Mouse (Mus musculus): ENCODE measurements around the gene Prom2. TPM values are rescaled to one million over a fixed set of nuclear protein-coding genes. Genes with fewer than 3 reads are reported as not detected.

Gene Prom2
- polyA plus RNA-seq, 1 experiment from 2014 or later = 2.0 TPM

DNA sequence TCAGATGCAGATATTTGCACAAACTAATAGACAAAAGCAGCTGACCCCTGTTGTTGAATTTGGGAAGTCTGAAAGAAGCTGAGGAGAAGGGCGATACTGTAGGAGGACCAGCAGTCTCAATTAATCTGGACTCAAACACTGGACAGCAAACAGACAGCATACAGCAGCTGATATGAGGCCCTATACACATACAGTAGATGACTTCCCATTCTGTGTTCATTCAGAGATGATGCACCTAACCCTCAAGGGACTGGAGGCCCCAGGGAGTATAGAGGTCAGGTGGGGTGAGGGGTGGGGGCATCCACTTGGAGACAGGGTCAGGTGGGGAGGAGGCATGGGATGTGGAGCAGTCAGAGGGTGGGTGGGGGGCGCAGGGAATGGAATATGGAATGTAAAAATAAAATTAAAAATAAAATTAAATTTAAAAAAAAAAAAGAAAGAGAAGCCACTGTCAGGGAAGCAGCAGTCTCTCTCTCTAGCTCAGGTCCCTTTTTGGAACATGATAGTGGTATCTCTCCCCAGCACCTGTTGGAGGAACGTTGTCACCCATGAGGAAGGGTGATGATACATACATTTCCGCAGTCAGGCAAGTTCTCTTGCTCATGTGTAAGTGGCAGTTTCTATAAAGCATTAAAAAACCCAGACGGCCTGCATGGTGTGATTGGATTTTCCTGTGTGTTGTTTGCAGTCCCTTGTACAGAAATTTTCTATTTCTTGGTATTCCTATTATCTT, 7.2 kb upstream of the Prom2 start:
- Histone ChIP-seq H3K4me1 (no peaks in the 10 kb centered on the region), H3K27me3 (peaks cover 1% of the 10 kb centered on the region), H3K4me2 (no peak overlapping the region), H3K27ac (no peak overlapping the region), H3K9me3 (replicated peaks) (no peaks in the 10 kb centered on the region), H3K4me3 (replicated peaks) (no peak overlapping the region), H3K36me3 (no peaks in the 10 kb centered on the region), H3K9ac (no peak overlapping the region)
- 80% methylated on average over 5 of the region's 5 CpGs for WGBS
- ATAC-seq (replicated peaks; ENCODE audit: low FRiP score) = no peak

DNA sequence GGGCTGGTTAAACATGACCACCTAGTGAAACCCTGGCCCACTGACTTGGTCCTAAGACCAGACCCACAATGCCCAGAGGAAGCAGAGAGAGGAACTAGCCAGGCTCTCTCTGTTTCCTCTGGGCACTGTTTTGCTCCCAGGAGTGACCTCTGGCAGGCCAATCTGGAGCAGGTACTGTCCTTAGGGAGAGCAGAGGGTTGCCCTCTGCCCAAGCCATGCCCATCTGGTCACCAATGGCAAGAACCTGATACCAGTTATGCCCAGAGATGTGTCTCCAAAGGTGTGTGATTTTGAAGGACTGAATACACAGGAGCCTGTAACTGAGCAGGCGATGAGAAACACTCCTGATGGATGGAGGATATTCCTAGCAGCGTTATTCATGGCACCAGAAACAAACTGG, 430 bp upstream of the Prom2 start:
- Histone ChIP-seq H3K36me3 (no peaks in the 10 kb centered on the region), H3K9ac (no peak overlapping the region), H3K9me3 (replicated peaks) (no peaks in the 10 kb centered on the region), H3K27ac (no peak overlapping the region), H3K4me3 (replicated peaks) (no peak overlapping the region), H3K4me2 (no peak overlapping the region), H3K4me1 (peaks cover 8% of the 10 kb centered on the region), H3K27me3 (peaks cover 57% of the 10 kb centered on the region)
- WGBS = 91% methylated on average over 2 of the region's 2 CpGs
- no peak for ATAC-seq (replicated peaks; ENCODE audit: low FRiP score)

- WGBS = 20% methylated on average over 4 of the region's 4 CpGs
- no peak overlapping the region for H3K4me2 ChIP-seq
- H3K9me3 ChIP-seq (replicated peaks) = no peaks in the 10 kb centered on the region
Observed at GRCm38 (mm10) chr2:127539494-127539893, 1.8 kb downstream of the Prom2 start.

GRCm38 (mm10) chr2:127537548-127537947, 3.7 kb downstream of the Prom2 start:
- peaks cover 8% of the 10 kb centered on the region for H3K4me1 ChIP-seq
- ATAC-seq (replicated peaks; ENCODE audit: low FRiP score) = no peak
- no peaks in the 10 kb centered on the region for H3K36me3 ChIP-seq
- 68% methylated on average over 3 of the region's 3 CpGs for WGBS
- H3K4me3 ChIP-seq (replicated peaks) = no peak overlapping the region
- H3K27ac ChIP-seq = no peak overlapping the region
- H3K9ac ChIP-seq = no peak overlapping the region
- H3K9me3 ChIP-seq (replicated peaks) = no peaks in the 10 kb centered on the region
- H3K27me3 ChIP-seq = peaks cover 46% of the 10 kb centered on the region
- H3K4me2 ChIP-seq = no peak overlapping the region

More at GRCm38 (mm10) chr2:127539494-127539893, 1.8 kb downstream of the Prom2 start:
- Histone ChIP-seq H3K36me3 (no peaks in the 10 kb centered on the region), H3K4me1 (peaks cover 8% of the 10 kb centered on the region), H3K9ac (no peak overlapping the region), H3K27ac (no peak overlapping the region), H3K27me3 (peaks cover 57% of the 10 kb centered on the region), H3K4me3 (replicated peaks) (no peak overlapping the region)
- no peak for ATAC-seq (replicated peaks; ENCODE audit: low FRiP score)

DNA sequence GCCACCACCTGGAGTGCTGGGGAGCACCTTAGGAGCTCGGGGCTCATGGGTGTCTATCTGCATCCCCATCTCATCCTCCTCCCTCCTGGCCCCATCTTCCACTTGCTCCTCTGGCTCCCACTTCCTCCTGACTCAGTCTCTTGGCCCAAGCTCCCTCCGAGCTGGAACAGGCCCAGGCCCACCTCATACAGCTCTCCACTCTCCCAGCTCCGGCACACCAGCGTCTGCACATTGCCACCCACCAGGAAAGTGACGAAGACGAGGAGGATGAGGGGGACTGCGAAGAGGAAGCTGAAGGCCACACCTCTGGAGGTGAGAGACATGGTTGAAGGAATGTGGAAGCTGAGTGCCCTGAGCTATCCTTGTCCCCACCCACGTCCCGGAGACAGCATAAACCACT, 5.9 kb downstream of the Prom2 start:
- no peaks in the 10 kb centered on the region for H3K9me3 ChIP-seq (replicated peaks)
- H3K36me3 ChIP-seq = no peaks in the 10 kb centered on the region
- 78% methylated on average over 9 of the region's 9 CpGs for WGBS
- no peak overlapping the region for H3K27ac ChIP-seq
- no peak overlapping the region for H3K4me3 ChIP-seq (replicated peaks)
- no peak overlapping the region for H3K4me2 ChIP-seq
- H3K9ac ChIP-seq = no peak overlapping the region
- no peaks in the 10 kb centered on the region for H3K4me1 ChIP-seq
- ATAC-seq (replicated peaks; ENCODE audit: low FRiP score) = no peak
- H3K27me3 ChIP-seq = peaks cover 24% of the 10 kb centered on the region

DNA sequence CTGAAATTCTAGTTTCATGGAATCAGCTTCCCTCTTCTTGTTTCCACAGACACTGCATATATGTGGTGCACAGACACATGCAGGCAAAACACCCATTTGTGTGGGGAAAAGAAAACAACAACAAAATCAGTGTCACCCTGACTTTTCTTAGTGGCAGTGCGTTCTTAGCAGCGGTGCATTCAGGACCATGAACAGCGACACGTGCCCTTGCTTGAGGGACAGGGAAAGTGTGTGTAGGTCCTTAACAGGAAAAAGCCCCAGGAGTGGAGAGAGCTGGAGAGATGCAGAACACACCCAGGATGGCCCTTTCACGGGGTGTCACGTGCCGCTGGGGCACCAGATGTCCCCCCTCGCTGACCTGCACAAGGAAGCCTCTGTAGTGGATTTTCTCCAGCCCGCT, 8.9 kb downstream of the Prom2 start:
- no peak overlapping the region for H3K4me2 ChIP-seq
- 12% methylated on average over 9 of the region's 9 CpGs for WGBS

DNA sequence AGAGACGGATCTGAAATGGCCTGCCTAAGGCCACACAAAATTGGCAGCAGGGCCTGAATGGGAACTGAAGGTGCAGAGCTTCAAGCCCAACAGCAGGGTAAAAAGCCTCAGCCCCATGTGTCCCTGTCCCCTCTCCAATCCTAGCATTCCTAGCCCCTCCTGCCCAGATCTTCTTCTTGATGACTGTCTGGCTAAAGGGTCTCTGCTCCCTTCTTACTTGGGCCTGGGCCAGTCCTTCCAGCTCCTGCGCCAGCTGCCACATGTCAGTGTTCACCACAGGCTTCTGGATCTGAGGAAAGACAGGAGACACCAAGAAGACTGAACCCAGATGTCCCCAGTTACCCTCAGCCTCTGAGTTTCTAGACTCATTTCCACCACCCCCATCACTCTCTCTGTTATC, 9.7 kb downstream of the Prom2 start:
- Histone ChIP-seq H3K9me3 (replicated peaks) (no peaks in the 10 kb centered on the region), H3K27ac (no peak overlapping the region), H3K4me2 (no peak overlapping the region), H3K4me3 (replicated peaks) (no peak overlapping the region), H3K4me1 (no peaks in the 10 kb centered on the region), H3K36me3 (no peaks in the 10 kb centered on the region), H3K9ac (no peak overlapping the region), H3K27me3 (no peaks in the 10 kb centered on the region)
- WGBS = 81% methylated on average over 2 of the region's 2 CpGs
- ATAC-seq (replicated peaks; ENCODE audit: low FRiP score) = no peak

More for the DNA sequence above, 8.9 kb downstream of the Prom2 start:
- no peak for ATAC-seq (replicated peaks; ENCODE audit: low FRiP score)
- Histone ChIP-seq H3K27me3 (no peaks in the 10 kb centered on the region), H3K9me3 (replicated peaks) (no peaks in the 10 kb centered on the region), H3K36me3 (no peaks in the 10 kb centered on the region), H3K4me3 (replicated peaks) (no peak overlapping the region), H3K4me1 (no peaks in the 10 kb centered on the region), H3K9ac (no peak overlapping the region), H3K27ac (no peak overlapping the region)

DNA sequence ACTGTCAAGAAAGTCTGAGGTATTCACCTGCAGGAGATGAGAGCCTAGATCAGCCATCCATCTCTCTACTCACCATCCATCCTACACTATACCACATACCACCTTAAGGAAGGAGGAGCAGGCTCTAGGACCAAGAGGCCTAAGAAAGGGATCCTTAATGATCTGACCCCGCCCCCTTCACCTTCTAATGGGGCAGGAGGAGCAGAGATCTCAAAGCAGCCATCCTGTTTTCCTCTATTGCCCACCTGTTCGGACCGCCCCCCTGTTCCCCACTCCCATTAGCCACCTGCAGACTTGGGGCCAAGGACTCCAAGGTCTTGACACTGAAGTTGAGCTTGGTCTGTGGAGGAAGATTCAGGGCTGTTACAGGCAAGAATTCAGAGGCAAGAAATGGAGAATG, 10.8 kb downstream of the Prom2 start:
- WGBS = 60% methylated on average over 3 of the region's 3 CpGs
- no peak overlapping the region for H3K4me3 ChIP-seq (replicated peaks)
- H3K4me2 ChIP-seq = no peak overlapping the region
- no peaks in the 10 kb centered on the region for H3K36me3 ChIP-seq
- no peaks in the 10 kb centered on the region for H3K9me3 ChIP-seq (replicated peaks)
- no peak overlapping the region for H3K9ac ChIP-seq
- H3K27ac ChIP-seq = no peak overlapping the region
- ATAC-seq (replicated peaks; ENCODE audit: low FRiP score) = no peak
- H3K4me1 ChIP-seq = no peaks in the 10 kb centered on the region
- no peaks in the 10 kb centered on the region for H3K27me3 ChIP-seq

DNA sequence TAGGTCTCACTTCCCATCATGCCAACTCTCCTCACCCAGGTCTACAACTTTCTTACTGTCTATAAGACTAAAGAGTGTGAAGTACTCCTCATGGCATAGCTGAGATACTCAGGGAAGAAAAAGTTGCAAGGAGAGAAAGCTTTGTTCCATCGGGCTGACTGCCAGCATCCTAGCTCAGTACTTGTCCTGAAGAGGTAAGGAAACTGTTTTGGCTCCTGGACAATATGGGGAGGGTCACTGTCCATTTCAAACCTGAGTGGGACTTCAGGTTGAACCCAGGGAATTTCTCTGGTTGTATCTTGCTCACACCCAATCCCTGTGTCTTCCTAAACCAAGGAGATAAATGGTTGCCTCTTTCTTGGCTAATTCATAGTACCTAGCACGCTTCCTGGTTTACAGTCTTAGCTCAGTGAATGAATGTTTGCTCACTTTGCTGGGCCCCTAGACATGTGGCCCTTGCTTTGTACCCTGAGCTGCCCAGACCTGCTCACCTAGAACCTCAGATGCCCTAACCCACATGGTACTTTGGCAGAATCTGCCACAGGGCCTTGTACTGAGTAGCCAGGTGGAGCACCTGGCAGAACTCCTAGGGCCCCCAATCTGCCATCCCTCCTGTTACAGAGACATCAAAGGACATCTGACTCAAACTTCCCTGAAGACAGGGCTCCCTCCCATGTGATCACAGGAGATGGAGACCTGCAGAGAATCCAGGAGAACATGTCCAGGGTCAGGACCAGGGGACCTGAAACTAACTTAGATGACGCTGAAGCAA, 16.1 kb downstream of the Prom2 start:
- H3K27ac ChIP-seq = no peak overlapping the region
- H3K4me1 ChIP-seq = peaks cover 17% of the 10 kb centered on the region
- no peak overlapping the region for H3K9ac ChIP-seq
- no peaks in the 10 kb centered on the region for H3K36me3 ChIP-seq
- H3K4me3 ChIP-seq (replicated peaks) = no peak overlapping the region
- no peak overlapping the region for H3K4me2 ChIP-seq
- no peaks in the 10 kb centered on the region for H3K27me3 ChIP-seq
- 81% methylated on average over 3 of the region's 3 CpGs for WGBS
- no peaks in the 10 kb centered on the region for H3K9me3 ChIP-seq (replicated peaks)
- no peak for ATAC-seq (replicated peaks; ENCODE audit: low FRiP score)

GRCm38 (mm10) chr2:127523950-127524729, 17.1 kb downstream of the Prom2 start:
- ATAC-seq (replicated peaks; ENCODE audit: low FRiP score) = no peak
- no peaks in the 10 kb centered on the region for H3K36me3 ChIP-seq
- H3K27ac ChIP-seq = no peak overlapping the region
- peaks cover 17% of the 10 kb centered on the region for H3K4me1 ChIP-seq
- no peaks in the 10 kb centered on the region for H3K9me3 ChIP-seq (replicated peaks)
- 55% methylated on average over 7 of the region's 7 CpGs for WGBS
- no peak overlapping the region for H3K4me3 ChIP-seq (replicated peaks)
- H3K27me3 ChIP-seq = peaks cover 5% of the 10 kb centered on the region; the same call in 1 of the 2 replicates
- H3K4me2 ChIP-seq = no peak overlapping the region
- H3K9ac ChIP-seq = no peak overlapping the region

GRCm38 (mm10) chr2:127522006-127522441, 19.2 kb downstream of the Prom2 start, which contains the start of gene Kcnip3:
TSS of gene Kcnip3 (minus strand) at chr2:127522094.
- ATAC-seq (replicated peaks; ENCODE audit: low FRiP score) = peak; percentile 77
- Histone ChIP-seq H3K36me3 (no peaks in the 10 kb centered on the region), H3K4me2 (peak within 1 kb of the TSS; percentile 62), H3K27me3 (peaks cover 5% of the 10 kb centered on the region; the same call in 1 of the 2 replicates), H3K4me3 (replicated peaks) (peak within 1 kb of the TSS; percentile 37), H3K4me1 (peaks cover 17% of the 10 kb centered on the region), H3K9me3 (replicated peaks) (no peaks in the 10 kb centered on the region), H3K27ac (0 out of 2 replicates have a peak within 1 kb of the TSS, but pooled peaks have one; percentile 19), H3K9ac (peak within 1 kb of the TSS; percentile 23; the same call in 1 of the 2 replicates)
- 3% methylated on average over 10 of the region's 10 CpGs for WGBS
